Mouse (Mus musculus) embryonic facial prominence, embryonic 12.5 days (tissue): ENCODE measurements around the gene Pdss2. TPM values are rescaled to one million over a fixed set of nuclear protein-coding genes. Genes with fewer than 3 reads are reported as not detected.
A peak's percentile ranks its signal among the peaks of the same experiment; 100 is the strongest.

Experiments
- ATAC-seq: fragments of 200-750 bp; cut with Nextera tagmentation; 2 replicates; pipeline ENCODE4 v1.8.0; 2017; ENCODE audit not compliant: insufficient number of reproducible peaks, insufficient read depth, low FRiP score, low TSS enrichment
- H3K27ac ChIP-seq: fragments of 300-500 bp; sonication (generic); 2 replicates; pipeline ENCODE4 v1.5.1; 2016; ENCODE audit warnings: mild to moderate bottlenecking
- H3K27me3 ChIP-seq: fragments of 300-500 bp; sonication (generic); 2 replicates; pipeline ENCODE4 v1.6.1; 2016; ENCODE audit warnings: mild to moderate bottlenecking, moderate library complexity
- H3K36me3 ChIP-seq: fragments of 300-500 bp; sonication (generic); 2 replicates; pipeline ENCODE4 v1.6.1; 2016; ENCODE audit warnings: mild to moderate bottlenecking
- H3K4me1 ChIP-seq: fragments of 300-500 bp; sonication (generic); 2 replicates; pipeline ENCODE4 v1.6.1; 2016
- H3K4me2 ChIP-seq: fragments of 300-500 bp; sonication (generic); replicated peaks from 2 replicates; pipeline ENCODE4 v1.6.1; 2016; ENCODE audit warnings: mild to moderate bottlenecking, moderate library complexity
- H3K4me3 ChIP-seq: fragments of 300-500 bp; sonication (generic); 2 replicates; pipeline ENCODE4 v1.5.1; 2016; ENCODE audit warnings: mild to moderate bottlenecking
- H3K9ac ChIP-seq: fragments of 300-500 bp; sonication (generic); 2 replicates; pipeline ENCODE4 v1.6.1; 2016; ENCODE audit warnings: mild to moderate bottlenecking, moderate library complexity
- H3K9me3 ChIP-seq: fragments of 300-500 bp; sonication (generic); 2 replicates; pipeline ENCODE4 v1.6.1; 2016; ENCODE audit warnings: mild to moderate bottlenecking, moderate library complexity
- WGBS: fragments of 180-500 bp; shearing (Covaris S2); methylation state at CpG from one replicate; pipeline ENCODE4 v1.1.7; 2016; 5-methylcytosine and 5-hydroxymethylcytosine counted together
- polyA plus RNA-seq: library from polyadenylated mRNA; unstranded; fragments of >200 nt; fragmentation: Nextera tagmentation; extraction: Ambion mirVana; gene quantifications from 2 replicates; pipeline ENCODE4 v1.2.1, GENCODE M21; 2016

The Pdss2 gene
- polyA plus RNA-seq, 1 experiment from 2014 or later: 15.4 TPM

DNA sequence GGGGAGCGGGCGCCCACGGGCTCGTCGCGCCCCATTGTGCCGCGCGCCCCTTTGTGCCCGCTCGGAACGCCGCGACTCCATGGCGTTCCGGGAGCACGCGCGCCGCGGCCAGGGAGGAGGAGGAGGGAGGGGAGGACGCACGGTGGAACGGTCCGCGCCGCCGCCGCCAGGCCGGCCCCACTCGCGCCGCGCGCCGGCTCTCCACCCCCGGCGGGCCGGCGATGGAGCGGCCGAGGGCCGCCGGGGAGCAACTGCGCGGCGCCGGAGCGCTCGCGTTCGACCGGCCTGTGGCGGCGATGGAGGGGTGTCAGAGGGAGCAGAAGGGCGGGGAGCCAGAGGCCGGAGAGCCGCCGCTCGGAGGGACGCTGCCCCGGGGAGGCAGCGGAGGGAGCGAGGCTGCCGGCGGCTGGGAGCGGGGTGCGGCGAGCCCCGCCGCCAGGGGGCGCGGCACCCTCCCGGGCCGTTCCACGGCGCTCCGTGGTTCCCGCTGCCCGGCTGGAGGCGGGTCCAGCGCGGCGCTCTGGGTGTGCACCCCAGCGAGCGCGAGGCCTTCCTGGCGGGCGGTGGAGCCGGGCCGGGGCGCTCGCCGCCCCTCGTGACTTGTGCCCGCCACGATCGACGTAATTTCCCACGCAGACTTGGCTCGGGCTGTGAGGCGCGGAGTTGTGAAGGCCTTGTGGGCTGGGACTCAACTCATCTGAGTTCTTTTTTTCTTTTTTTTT is 258.3 kb downstream of the Pdss2 start:
- Histone ChIP-seq H3K27me3 (no peaks in the 10 kb centered on the region), H3K27ac (peak overlapping the region; percentile 99), H3K9ac (peak overlapping the region; percentile 96), H3K4me1 (peaks cover 32% of the 10 kb centered on the region), H3K36me3 (no peaks in the 10 kb centered on the region), H3K4me3 (peak overlapping the region; percentile 77), H3K9me3 (no peaks in the 10 kb centered on the region), H3K4me2 (peak overlapping the region; percentile 88)
- under 1% methylated on average over 102 of the region's 103 CpGs for WGBS
- peak; percentile 86 for ATAC-seq

DNA sequence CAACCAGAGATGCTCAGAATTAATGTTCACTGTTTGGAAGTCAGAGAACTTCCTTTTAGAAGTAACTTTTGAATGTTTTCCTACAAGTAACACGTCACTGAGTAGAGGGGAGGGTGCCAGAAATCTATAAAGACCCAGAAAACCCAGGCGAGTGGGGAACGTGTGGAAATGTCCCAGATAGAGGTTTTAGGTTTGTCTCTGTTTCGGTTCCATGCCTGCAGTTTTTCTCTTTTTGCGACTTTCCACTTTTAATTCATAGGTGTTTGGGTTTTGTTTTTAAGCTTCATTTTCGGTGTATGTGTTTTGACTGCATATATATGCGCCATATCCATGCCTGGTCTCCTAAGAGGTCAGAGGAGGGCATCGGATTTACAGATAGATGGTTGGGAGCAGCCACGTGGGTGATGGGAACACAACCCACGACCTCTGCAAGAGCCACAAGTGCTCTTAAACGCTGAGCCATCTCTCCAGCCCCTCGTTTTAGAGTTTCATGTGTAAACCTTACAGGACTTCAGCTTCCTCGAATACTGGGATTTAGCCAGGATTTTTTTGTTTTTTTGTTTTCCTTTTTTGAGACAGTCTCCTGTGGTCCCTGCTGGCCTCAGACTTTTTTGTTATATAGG is 259.1 kb downstream of the Pdss2 start:
- no peaks in the 10 kb centered on the region for H3K36me3 ChIP-seq
- H3K4me1 ChIP-seq: peaks cover 32% of the 10 kb centered on the region
- H3K4me3 ChIP-seq: peak overlapping the region; percentile 77
- WGBS: 4% methylated on average over 13 of the region's 13 CpGs
- H3K9me3 ChIP-seq: no peaks in the 10 kb centered on the region
- H3K27me3 ChIP-seq: no peaks in the 10 kb centered on the region
- peak overlapping the region; percentile 88 for H3K4me2 ChIP-seq
- H3K27ac ChIP-seq: peak overlapping the region; percentile 99
- peak overlapping the region; percentile 96 for H3K9ac ChIP-seq
- no peak for ATAC-seq

DNA sequence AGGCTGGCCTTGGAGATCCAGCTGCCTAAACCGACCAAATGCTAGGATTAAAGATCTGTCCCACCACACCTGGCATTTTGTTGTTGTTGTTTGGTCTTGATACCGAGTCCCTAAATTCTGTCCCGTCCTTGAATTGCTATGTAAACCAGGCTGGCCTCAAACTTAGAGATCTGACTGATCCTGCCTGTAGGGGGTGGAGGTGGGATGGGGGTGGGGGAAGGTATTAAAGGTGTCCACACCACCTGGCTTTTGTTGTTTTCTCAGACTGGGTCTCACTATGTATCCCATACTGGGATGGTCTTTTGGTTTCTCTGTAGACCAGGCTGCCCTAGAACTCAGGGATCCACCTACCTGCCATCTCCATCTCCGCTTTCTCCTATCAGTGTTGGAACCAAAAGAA is 259.9 kb downstream of the Pdss2 start:
- Histone ChIP-seq H3K36me3 (no peaks in the 10 kb centered on the region), H3K9me3 (no peaks in the 10 kb centered on the region), H3K4me2 (no peak overlapping the region), H3K9ac (no peak overlapping the region), H3K4me1 (peaks cover 32% of the 10 kb centered on the region), H3K4me3 (no peak overlapping the region), H3K27ac (no peak overlapping the region), H3K27me3 (no peaks in the 10 kb centered on the region)
- no peak for ATAC-seq
- 37% methylated on average over 4 of the region's 4 CpGs for WGBS

- H3K4me2 ChIP-seq: no peak overlapping the region
- 95% methylated on average over 5 of the region's 5 CpGs for WGBS
- peaks cover 31% of the 10 kb centered on the region for H3K4me1 ChIP-seq
- no peak overlapping the region for H3K4me3 ChIP-seq
- H3K9ac ChIP-seq: no peak overlapping the region
- ATAC-seq: no peak
- no peaks in the 10 kb centered on the region for H3K9me3 ChIP-seq
- H3K36me3 ChIP-seq: no peaks in the 10 kb centered on the region
- H3K27me3 ChIP-seq: no peaks in the 10 kb centered on the region
- H3K27ac ChIP-seq: no peak overlapping the region
Observed at GRCm38 (mm10) chr10:43482021-43482420, 260.7 kb downstream of the Pdss2 start.

DNA sequence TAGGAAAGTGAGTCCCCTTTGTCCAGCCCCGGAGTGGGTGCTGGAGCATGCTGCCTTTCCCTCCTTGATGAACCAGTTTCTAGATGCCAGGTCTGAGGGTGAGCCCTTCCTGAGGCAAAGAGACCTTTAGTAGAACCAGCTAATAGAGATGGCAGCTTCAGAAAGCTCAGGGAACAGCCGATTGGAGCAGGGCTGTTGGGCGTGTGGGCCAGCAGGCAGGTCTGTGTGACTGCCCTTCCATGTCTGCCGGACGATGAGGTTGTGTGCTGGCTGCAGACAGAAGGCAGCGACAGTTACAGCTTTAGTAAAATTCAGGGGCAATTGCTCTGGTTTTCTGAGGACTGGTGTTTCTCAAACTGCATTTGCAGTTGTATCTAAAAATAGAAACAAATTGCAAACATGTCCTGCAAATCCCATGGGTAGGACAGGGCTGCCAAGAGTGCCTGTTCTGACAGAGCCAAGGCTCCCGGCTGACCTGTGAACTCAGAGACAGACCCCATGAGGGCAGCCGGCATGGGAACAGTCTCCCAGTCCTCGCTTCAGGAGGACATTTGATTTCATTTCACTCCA is 262.2 kb downstream of the Pdss2 start:
- no peaks in the 10 kb centered on the region for H3K27me3 ChIP-seq
- ATAC-seq: no peak
- H3K4me1 ChIP-seq: peaks cover 28% of the 10 kb centered on the region
- H3K4me3 ChIP-seq: no peak overlapping the region
- 24% methylated on average over 9 of the region's 9 CpGs for WGBS
- H3K27ac ChIP-seq: no peak overlapping the region
- H3K4me2 ChIP-seq: peak overlapping the region; percentile 7; the same call in 1 of the 2 replicates
- no peak overlapping the region; the same call in 1 of the 2 replicates for H3K9ac ChIP-seq
- no peaks in the 10 kb centered on the region for H3K9me3 ChIP-seq
- no peaks in the 10 kb centered on the region for H3K36me3 ChIP-seq

GRCm38 (mm10) chr10:43485751-43486268 is 264.5 kb downstream of the Pdss2 start:
- 78% methylated on average over 6 of the region's 6 CpGs for WGBS
- H3K4me3 ChIP-seq: no peak overlapping the region
- no peak for ATAC-seq
- no peaks in the 10 kb centered on the region for H3K27me3 ChIP-seq
- H3K4me2 ChIP-seq: no peak overlapping the region
- H3K4me1 ChIP-seq: peaks cover 30% of the 10 kb centered on the region
- H3K9ac ChIP-seq: no peak overlapping the region
- H3K9me3 ChIP-seq: no peaks in the 10 kb centered on the region
- no peak overlapping the region for H3K27ac ChIP-seq
- H3K36me3 ChIP-seq: no peaks in the 10 kb centered on the region

DNA sequence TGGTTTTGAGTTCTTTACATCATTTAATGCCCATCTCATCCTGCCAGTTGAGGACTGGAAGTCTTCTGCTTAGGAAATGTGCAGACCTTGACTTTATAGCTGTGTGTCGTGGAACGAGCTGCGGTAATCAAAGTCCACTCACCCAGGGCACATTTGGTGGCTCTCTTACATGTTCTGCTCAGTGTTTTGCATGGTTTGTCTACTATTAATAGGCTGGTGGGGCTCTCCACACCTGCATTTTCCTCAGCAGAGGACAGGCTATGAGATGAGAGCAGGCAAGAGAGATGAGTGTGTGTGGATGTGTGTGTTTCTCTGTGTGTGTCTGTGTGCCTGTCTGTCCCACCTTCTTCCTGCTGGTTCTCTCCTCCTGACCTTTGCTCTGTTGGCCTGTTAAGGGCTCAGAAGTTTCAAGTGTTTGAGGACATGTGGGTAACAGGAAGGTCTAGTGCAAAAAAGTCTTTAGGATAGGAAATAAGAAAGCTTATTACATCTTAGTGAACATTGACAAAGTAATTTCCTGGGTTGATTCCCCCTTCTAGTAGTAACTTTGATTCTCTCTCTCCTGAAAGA is 266.2 kb downstream of the Pdss2 start:
- 87% methylated on average over 3 of the region's 3 CpGs for WGBS

DNA sequence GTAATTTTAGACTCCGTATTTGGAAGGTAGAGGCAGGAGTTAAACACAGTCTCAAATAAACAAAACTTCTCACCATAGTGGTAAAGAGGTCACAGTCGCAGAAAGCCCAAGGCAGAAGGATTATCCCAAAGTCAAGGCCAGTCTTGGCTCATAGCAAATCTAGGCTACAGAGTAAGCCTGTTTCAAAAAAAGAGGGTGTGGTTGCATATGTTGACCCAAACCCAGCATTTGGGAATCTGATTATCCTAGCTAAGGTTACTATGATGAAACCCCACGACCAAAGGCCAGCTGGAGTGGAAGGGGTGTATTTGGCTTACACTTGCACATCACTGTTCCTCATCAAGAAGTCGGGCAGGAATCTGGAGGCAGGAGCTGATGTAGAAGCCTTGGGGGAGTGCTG is 267.0 kb downstream of the Pdss2 start:
- Histone ChIP-seq H3K36me3 (no peaks in the 10 kb centered on the region), H3K27me3 (no peaks in the 10 kb centered on the region), H3K4me3 (no peak overlapping the region), H3K4me1 (peaks cover 17% of the 10 kb centered on the region), H3K9me3 (no peaks in the 10 kb centered on the region), H3K4me2 (no peak overlapping the region), H3K27ac (no peak overlapping the region), H3K9ac (no peak overlapping the region)
- no peak for ATAC-seq
- 66% methylated on average over 4 of the region's 4 CpGs for WGBS

More for the DNA sequence above, 266.2 kb downstream of the Pdss2 start:
- Histone ChIP-seq H3K4me3 (no peak overlapping the region), H3K4me1 (peaks cover 24% of the 10 kb centered on the region), H3K9me3 (no peaks in the 10 kb centered on the region), H3K4me2 (no peak overlapping the region), H3K27ac (no peak overlapping the region), H3K36me3 (no peaks in the 10 kb centered on the region), H3K27me3 (no peaks in the 10 kb centered on the region), H3K9ac (no peak overlapping the region)
- ATAC-seq: no peak

GRCm38 (mm10) chr10:43489139-43489538 is 267.9 kb downstream of the Pdss2 start:
- H3K27me3 ChIP-seq: no peaks in the 10 kb centered on the region
- no peak overlapping the region for H3K4me3 ChIP-seq
- H3K4me1 ChIP-seq: peaks cover 12% of the 10 kb centered on the region
- no peak for ATAC-seq
- H3K9me3 ChIP-seq: no peaks in the 10 kb centered on the region
- no peak overlapping the region for H3K4me2 ChIP-seq
- H3K27ac ChIP-seq: no peak overlapping the region
- H3K9ac ChIP-seq: no peak overlapping the region
- H3K36me3 ChIP-seq: 0 out of 2 replicates have a peak, but pooled peaks cover 3% of the 10 kb centered on the region
- WGBS: 79% methylated on average over 7 of the region's 7 CpGs

- ATAC-seq: no peak
- Histone ChIP-seq H3K36me3 (peaks cover 8% of the 10 kb centered on the region), H3K4me1 (peaks cover 12% of the 10 kb centered on the region), H3K9ac (no peak overlapping the region), H3K4me3 (no peak overlapping the region), H3K9me3 (no peaks in the 10 kb centered on the region), H3K4me2 (no peak overlapping the region), H3K27ac (no peak overlapping the region), H3K27me3 (no peaks in the 10 kb centered on the region)
- 21% methylated on average over 6 of the region's 6 CpGs for WGBS
Observed at GRCm38 (mm10) chr10:43489550-43489949, 268.3 kb downstream of the Pdss2 start.

DNA sequence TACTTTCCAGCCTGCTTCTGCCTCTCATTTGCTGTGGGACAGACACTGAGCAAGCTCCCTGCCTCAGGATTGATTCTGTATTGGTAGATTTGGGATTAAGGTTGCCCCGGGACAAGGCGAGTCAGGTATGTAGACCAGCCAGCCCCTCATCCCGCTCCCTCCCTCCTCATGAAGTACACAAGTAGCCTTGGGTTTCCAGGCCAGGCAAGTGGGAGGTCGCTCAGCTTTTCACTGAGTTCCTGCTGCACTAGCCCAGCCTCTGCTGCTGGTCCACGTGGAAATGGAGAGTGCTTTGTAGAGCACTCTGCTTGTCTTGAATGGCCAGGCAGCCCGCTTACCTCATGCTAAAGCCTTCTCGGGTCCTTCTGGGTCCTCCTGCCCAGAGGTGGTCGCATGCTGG is 268.7 kb downstream of the Pdss2 start:
- H3K4me3 ChIP-seq: no peak overlapping the region
- no peaks in the 10 kb centered on the region for H3K27me3 ChIP-seq
- H3K4me1 ChIP-seq: peaks cover 12% of the 10 kb centered on the region
- no peak overlapping the region for H3K4me2 ChIP-seq
- no peak for ATAC-seq
- 64% methylated on average over 8 of the region's 8 CpGs for WGBS
- no peak overlapping the region for H3K9ac ChIP-seq
- H3K36me3 ChIP-seq: peaks cover 12% of the 10 kb centered on the region
- H3K9me3 ChIP-seq: no peaks in the 10 kb centered on the region
- H3K27ac ChIP-seq: no peak overlapping the region
